Mouse (Mus musculus): ENCODE data around the gene Meis2. TPM values are rescaled to one million over a fixed set of nuclear protein-coding genes. Genes with fewer than 3 reads are reported as not detected.

Gene Meis2
- polyA plus RNA-seq, 2 experiments: 17.9 to 26.2 TPM

DNA sequence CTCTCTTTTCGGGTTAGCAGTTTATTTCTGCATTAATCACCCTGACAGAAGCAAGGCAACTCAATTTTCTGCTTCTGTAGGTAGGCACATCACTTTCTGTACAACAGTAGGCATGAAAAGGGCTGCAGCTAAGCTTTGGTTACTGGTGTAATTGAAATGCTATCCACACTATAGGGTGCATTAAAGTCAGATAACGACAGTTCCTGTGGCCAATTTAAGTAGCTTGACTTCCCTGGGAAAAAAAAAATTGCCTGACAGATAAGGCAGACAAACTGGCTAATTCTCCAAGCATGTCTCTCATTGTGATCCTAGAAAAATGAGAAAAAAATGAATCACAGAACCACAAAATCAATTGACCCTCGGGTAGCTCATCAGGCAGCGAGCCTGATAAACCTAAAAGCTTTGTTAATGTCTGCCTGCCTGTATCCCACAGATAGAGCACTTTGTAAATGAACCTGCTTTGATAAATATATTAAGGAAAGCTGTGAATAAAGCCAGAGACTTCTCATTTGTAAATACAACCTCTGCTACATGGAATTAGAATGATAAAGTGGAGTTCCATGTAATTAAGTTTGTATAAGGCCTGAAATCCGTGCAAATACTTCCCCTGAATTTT is 145.2 kb downstream of the Meis2 start:
- no peak overlapping the region for H3K27ac ChIP-seq (replicated peaks; ENCODE audit: low read depth, low read length)
- no peak for ATAC-seq (ENCODE audit: low FRiP score, low read depth)
- no peak for DNase-seq (ENCODE audit: low spot score)
- TF ChIP-seq POLR2A (IDR thresholded peaks at IDR 0.05; ENCODE audit: borderline replicate concordance, extremely low read depth, insufficient read depth, insufficient read length): no peak
- H3K4me3 ChIP-seq (replicated peaks; ENCODE audit: low read length): no peak overlapping the region
- 64% methylated on average over 5 of the region's 5 CpGs for WGBS
- no peak overlapping the region for H3K9ac ChIP-seq (ENCODE audit: low read depth, low read length, severe bottlenecking)
- no peaks in the 10 kb centered on the region for H3K27me3 ChIP-seq (ENCODE audit: control insufficient read depth, insufficient read depth, low read length)
- no peaks in the 10 kb centered on the region for H3K4me1 ChIP-seq (ENCODE audit: control insufficient read depth, insufficient read depth, low read length)
- H3K36me3 ChIP-seq (ENCODE audit: control insufficient read depth, insufficient read depth, low read length): no peaks in the 10 kb centered on the region
- H3K4me2 ChIP-seq (replicated peaks; ENCODE audit: low read depth, low read length, severe bottlenecking): no peak overlapping the region
- no peaks in the 10 kb centered on the region for H3K9me3 ChIP-seq (ENCODE audit: control insufficient read depth, low read length)

- Histone ChIP-seq H3K9me3 (ENCODE audit: control insufficient read depth, low read length) (no peaks in the 10 kb centered on the region), H3K27me3 (ENCODE audit: control insufficient read depth, insufficient read depth, low read length) (no peaks in the 10 kb centered on the region), H3K4me2 (replicated peaks; ENCODE audit: low read depth, low read length, severe bottlenecking) (no peak overlapping the region), H3K27ac (replicated peaks; ENCODE audit: low read depth, low read length) (no peak overlapping the region), H3K4me3 (replicated peaks; ENCODE audit: low read length) (no peak overlapping the region), H3K4me1 (ENCODE audit: control insufficient read depth, insufficient read depth, low read length) (no peaks in the 10 kb centered on the region), H3K9ac (ENCODE audit: low read depth, low read length, severe bottlenecking) (no peak overlapping the region), H3K36me3 (ENCODE audit: control insufficient read depth, insufficient read depth, low read length) (no peaks in the 10 kb centered on the region)
- DNase-seq (ENCODE audit: low spot score) (no peak), ATAC-seq (ENCODE audit: low FRiP score, low read depth) (no peak)
- WGBS: 71% methylated on average over 14 of the region's 14 CpGs
- no peak for TF ChIP-seq POLR2A (IDR thresholded peaks at IDR 0.05; ENCODE audit: borderline replicate concordance, extremely low read depth, insufficient read depth, insufficient read length)
Observed at GRCm38 (mm10) chr2:115919141-115920071, 146.2 kb downstream of the Meis2 start.

GRCm38 (mm10) chr2:115918561-115918960 is 147.1 kb downstream of the Meis2 start:
- Histone ChIP-seq H3K4me3 (replicated peaks; ENCODE audit: low read length) (no peak overlapping the region), H3K27me3 (ENCODE audit: control insufficient read depth, insufficient read depth, low read length) (no peaks in the 10 kb centered on the region), H3K4me2 (replicated peaks; ENCODE audit: low read depth, low read length, severe bottlenecking) (no peak overlapping the region), H3K4me1 (ENCODE audit: control insufficient read depth, insufficient read depth, low read length) (no peaks in the 10 kb centered on the region), H3K36me3 (ENCODE audit: control insufficient read depth, insufficient read depth, low read length) (no peaks in the 10 kb centered on the region), H3K27ac (replicated peaks; ENCODE audit: low read depth, low read length) (no peak overlapping the region), H3K9ac (ENCODE audit: low read depth, low read length, severe bottlenecking) (no peak overlapping the region), H3K9me3 (ENCODE audit: control insufficient read depth, low read length) (no peaks in the 10 kb centered on the region)
- TF ChIP-seq POLR2A (IDR thresholded peaks at IDR 0.05; ENCODE audit: borderline replicate concordance, extremely low read depth, insufficient read depth, insufficient read length): no peak
- ATAC-seq (ENCODE audit: low FRiP score, low read depth): no peak
- no peak for DNase-seq (ENCODE audit: low spot score)

- H3K9me3 ChIP-seq (ENCODE audit: control insufficient read depth, low read length): no peaks in the 10 kb centered on the region
- 59% methylated on average over 3 of the region's 4 CpGs for WGBS
- H3K4me3 ChIP-seq (replicated peaks; ENCODE audit: low read length): no peak overlapping the region
- ATAC-seq (ENCODE audit: low FRiP score, low read depth) (no peak), DNase-seq (ENCODE audit: low spot score) (no peak)
- no peaks in the 10 kb centered on the region for H3K4me1 ChIP-seq (ENCODE audit: control insufficient read depth, insufficient read depth, low read length)
- H3K27me3 ChIP-seq (ENCODE audit: control insufficient read depth, insufficient read depth, low read length): no peaks in the 10 kb centered on the region
- no peak overlapping the region for H3K9ac ChIP-seq (ENCODE audit: low read depth, low read length, severe bottlenecking)
- no peak overlapping the region for H3K27ac ChIP-seq (replicated peaks; ENCODE audit: low read depth, low read length)
- TF ChIP-seq POLR2A (IDR thresholded peaks at IDR 0.05; ENCODE audit: borderline replicate concordance, extremely low read depth, insufficient read depth, insufficient read length): no peak
- no peak overlapping the region for H3K4me2 ChIP-seq (replicated peaks; ENCODE audit: low read depth, low read length, severe bottlenecking)
- H3K36me3 ChIP-seq (ENCODE audit: control insufficient read depth, insufficient read depth, low read length): no peaks in the 10 kb centered on the region
Observed at GRCm38 (mm10) chr2:115914539-115914938, 151.1 kb downstream of the Meis2 start.

GRCm38 (mm10) chr2:115912948-115913529 is 152.6 kb downstream of the Meis2 start:
- ATAC-seq (ENCODE audit: low FRiP score, low read depth) (no peak), DNase-seq (ENCODE audit: low spot score) (no peak)
- Histone ChIP-seq H3K4me1 (ENCODE audit: control insufficient read depth, insufficient read depth, low read length) (no peaks in the 10 kb centered on the region), H3K9me3 (ENCODE audit: control insufficient read depth, low read length) (no peaks in the 10 kb centered on the region), H3K4me3 (replicated peaks; ENCODE audit: low read length) (no peak overlapping the region), H3K27me3 (ENCODE audit: control insufficient read depth, insufficient read depth, low read length) (no peaks in the 10 kb centered on the region), H3K27ac (replicated peaks; ENCODE audit: low read depth, low read length) (no peak overlapping the region), H3K36me3 (ENCODE audit: control insufficient read depth, insufficient read depth, low read length) (no peaks in the 10 kb centered on the region), H3K9ac (ENCODE audit: low read depth, low read length, severe bottlenecking) (no peak overlapping the region), H3K4me2 (replicated peaks; ENCODE audit: low read depth, low read length, severe bottlenecking) (no peak overlapping the region)
- WGBS: 82% methylated on average over 7 of the region's 7 CpGs
- TF ChIP-seq POLR2A (IDR thresholded peaks at IDR 0.05; ENCODE audit: borderline replicate concordance, extremely low read depth, insufficient read depth, insufficient read length): no peak
